Mouse (Mus musculus) CH12.LX (cell line): Measurements from ENCODE around the gene Hacd1. TPM values are rescaled to one million over a fixed set of nuclear protein-coding genes. Genes with fewer than 3 reads are reported as not detected.

Source experiments
- DNase-seq: peaks from one replicate; pipeline ENCODE4 v3.0.0-alpha.2; 2013; ENCODE audit errors: extremely low read depth
- H3K27ac ChIP-seq: 2 replicates; pipeline ENCODE4 v1.5.1; 2012; ENCODE audit warnings: low read depth, mild to moderate bottlenecking, control low read depth, moderate library complexity; ENCODE audit not compliant: insufficient read depth
- H3K27me3 ChIP-seq: replicated peaks from 2 replicates; pipeline ENCODE3; 2012; ENCODE audit warnings: inconsistent platforms
- H3K36me3 ChIP-seq, 2 experiments: replicated peaks in 1 of 2; 2 replicates each; pipeline versions ENCODE3 to v1.6.1; 2012; ENCODE audit warnings: inconsistent platforms in 1 of 2, low read length in 1 of 2, mild to moderate bottlenecking in 1 of 2, mixed read lengths in 1 of 2, moderate library complexity in 1 of 2; ENCODE audit not compliant: control insufficient read depth in 1 of 2, insufficient read depth in 1 of 2
- H3K4me1 ChIP-seq, 2 experiments: 2 replicates each; pipeline ENCODE4 v1.6.1; 2012; ENCODE audit warnings: inconsistent platforms in 1 of 2, moderate library complexity in 1 of 2; ENCODE audit not compliant: insufficient read depth in 2 of 2, control insufficient read depth in 1 of 2
- H3K4me2 ChIP-seq: 2 replicates; pipeline ENCODE4 v1.6.1; 2012; ENCODE audit warnings: low read depth, mild to moderate bottlenecking, control low read depth; ENCODE audit not compliant: poor library complexity, insufficient read depth, severe bottlenecking
- H3K4me3 ChIP-seq, 3 experiments: fragments of 150-350 bp in 1 of 3; sonication (generic) in 1 of 3; replicated peaks in 1 of 3; 2 replicates each; pipeline versions ENCODE3 to v1.5.1; 2011 to 2012; ENCODE audit warnings: low read depth in 2 of 3, low read length in 2 of 3, mild to moderate bottlenecking in 2 of 3, moderate library complexity in 2 of 3, control low read depth in 1 of 3, improper control_type of control experiment in 1 of 3, inconsistent platforms in 1 of 3, mixed read lengths in 1 of 3; ENCODE audit not compliant: poor library complexity in 1 of 3
- H3K79me2 ChIP-seq: replicated peaks from 2 replicates; pipeline ENCODE4 v1.6.1; 2012; ENCODE audit warnings: mild to moderate bottlenecking, moderate library complexity; ENCODE audit not compliant: control insufficient read depth, poor library complexity, insufficient read depth, severe bottlenecking; ENCODE audit errors: extremely low read depth
- H3K9ac ChIP-seq: 2 replicates; pipeline ENCODE4 v1.6.1; 2012; ENCODE audit warnings: low read depth, mild to moderate bottlenecking, control low read depth, moderate library complexity; ENCODE audit not compliant: insufficient read depth
- H3K9me3 ChIP-seq: replicated peaks from 2 replicates; pipeline ENCODE3; 2012; ENCODE audit warnings: low read length, inconsistent platforms, mixed read lengths
- CHD2 ChIP-seq: IDR thresholded peaks from 2 replicates; pipeline ENCODE4 v1.6.1; 2011; ENCODE audit warnings: low read length, improper control_type of control experiment
- ELF1 ChIP-seq: IDR thresholded peaks from 2 replicates; pipeline ENCODE4 v1.6.1; 2014; ENCODE audit warnings: low read depth, mild to moderate bottlenecking, inconsistent platforms, low read length, improper control_type of control experiment
- IRF4 ChIP-seq: IDR thresholded peaks from 2 replicates; pipeline ENCODE4 v1.6.1; 2014; ENCODE audit warnings: low read depth, mild to moderate bottlenecking, inconsistent platforms, low read length, improper control_type of control experiment
- JUN ChIP-seq: IDR thresholded peaks from 2 replicates; pipeline ENCODE4 v1.6.1; 2011; ENCODE audit warnings: low read depth, mild to moderate bottlenecking, low read length, improper control_type of control experiment, moderate library complexity; ENCODE audit not compliant: insufficient read depth
- JUND ChIP-seq: conservative IDR thresholded peaks from 2 replicates; pipeline ENCODE4 v1.6.1; 2011; ENCODE audit warnings: low read depth, low read length, improper control_type of control experiment
- KAT2A ChIP-seq: IDR thresholded peaks from 2 replicates; pipeline ENCODE4 v1.6.1; 2012; ENCODE audit warnings: low read length, improper control_type of control experiment, inconsistent platforms; ENCODE audit not compliant: insufficient replicate concordance
- MAFK ChIP-seq: IDR thresholded peaks from 2 replicates; pipeline ENCODE4 v1.6.1; 2011; ENCODE audit warnings: low read length, improper control_type of control experiment; ENCODE audit not compliant: insufficient replicate concordance
- MEF2A ChIP-seq: IDR thresholded peaks from 2 replicates; pipeline ENCODE4 v1.6.1; 2014; ENCODE audit warnings: low read depth, mild to moderate bottlenecking, inconsistent platforms, low read length, improper control_type of control experiment, borderline replicate concordance
- MXI1 ChIP-seq: IDR thresholded peaks from 2 replicates; pipeline ENCODE4 v1.6.1; 2011; ENCODE audit warnings: mild to moderate bottlenecking, low read depth, low read length, improper control_type of control experiment
- NRF1 ChIP-seq: IDR thresholded peaks from 2 replicates; pipeline ENCODE4 v1.6.1; 2014; ENCODE audit warnings: low read depth, mild to moderate bottlenecking, inconsistent platforms, low read length, improper control_type of control experiment, moderate library complexity
- RAD21 ChIP-seq: IDR thresholded peaks from 2 replicates; pipeline ENCODE4 v1.6.1; 2011; ENCODE audit warnings: low read depth, mild to moderate bottlenecking, low read length, improper control_type of control experiment, moderate library complexity
- SIN3A ChIP-seq: IDR thresholded peaks from 2 replicates; pipeline ENCODE4 v1.6.1; 2012; ENCODE audit warnings: low read length, improper control_type of control experiment, inconsistent platforms
- SMC3 ChIP-seq: IDR thresholded peaks from 2 replicates; pipeline ENCODE4 v1.6.1; 2011; ENCODE audit warnings: low read depth, low read length, improper control_type of control experiment
- USF1 ChIP-seq: IDR thresholded peaks from 2 replicates; pipeline ENCODE4 v1.6.1; 2014; ENCODE audit warnings: low read depth, mild to moderate bottlenecking, inconsistent platforms, low read length, improper control_type of control experiment
- USF2 ChIP-seq: conservative IDR thresholded peaks from 2 replicates; pipeline ENCODE4 v1.6.1; 2011; ENCODE audit warnings: low read depth, low read length, improper control_type of control experiment
- ZC3H11A ChIP-seq: IDR thresholded peaks from 2 replicates; pipeline ENCODE4 v1.6.1; 2012; ENCODE audit warnings: low read depth, mild to moderate bottlenecking, inconsistent platforms, low read length, improper control_type of control experiment
- ZMIZ1 ChIP-seq: IDR thresholded peaks from 2 replicates; pipeline ENCODE4 v1.6.1; 2012; ENCODE audit warnings: low read depth, mild to moderate bottlenecking, inconsistent platforms, low read length, improper control_type of control experiment
- ZNF384 ChIP-seq: IDR thresholded peaks from 2 replicates; pipeline ENCODE4 v1.6.1; 2012; ENCODE audit warnings: low read depth, low read length, improper control_type of control experiment, inconsistent platforms
- dilution Hi-C: fragments of 300-500 bp; cut with MboI; formaldehyde crosslinking; loops from 2 replicates; pipeline ENCODE4 v1.14.3; 2020; ENCODE audit warnings: low sequenced_read_pairs; ENCODE audit not compliant: extremely low pct_unique_long_range_greater_than_20kb, extremely low pct_ligation_motif_present
- in situ Hi-C: fragments of 300-500 bp; cut with MboI; formaldehyde crosslinking; loops from 3 replicates; pipeline ENCODE4 v1.14.3; 2019; ENCODE audit warnings: low sequenced_read_pairs, low pct_ligation_motif_present, low pct_unique_long_range_greater_than_20kb, mixed read lengths
- polyA plus RNA-seq: library from polyadenylated mRNA; unstranded; fragments of >175 nt; gene quantifications from 2 replicates; pipeline ENCODE4 v1.2.1, GENCODE M21; 2012; ENCODE audit warnings: low read depth; ENCODE audit not compliant: insufficient read length
- total RNA-seq, 2 experiments: library from RNA; depleted of rRNA; stranded (reverse); fragments of 300-350 nt in 1 of 2; fragments of >200 nt in 1 of 2; gene quantifications; 2 replicates each; pipeline ENCODE4 v1.2.3; 2012 to 2014

The Hacd1 gene
- total and polyA plus RNA-seq, 3 experiments, result 18.3 to 55.4 (median 28.5) TPM

DNA sequence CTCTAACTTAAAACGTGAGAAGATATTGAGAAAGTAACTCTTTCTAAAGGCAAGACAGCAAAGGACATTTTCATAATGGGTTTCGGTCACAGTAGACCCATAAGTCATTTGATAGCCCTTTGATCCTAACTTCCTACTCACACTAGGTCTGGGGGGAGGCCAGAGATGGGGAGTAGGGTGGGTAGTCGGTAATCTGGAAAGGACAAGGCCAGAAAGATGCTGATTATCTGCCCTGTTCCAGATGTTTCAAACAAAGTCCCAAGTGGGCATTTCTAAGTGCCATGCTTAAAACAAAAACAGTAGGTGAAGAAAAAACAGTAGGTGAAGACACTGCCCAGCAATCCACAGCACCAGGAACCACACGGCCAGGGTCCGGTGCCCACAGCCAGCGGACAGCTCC is 1.2 kb downstream of the Hacd1 start:
- TF ChIP-seq IRF4 (no peak), JUN (no peak), CHD2 (no peak), MAFK (no peak), SIN3A (no peak), NRF1 (no peak), JUND (no peak), KAT2A (no peak), SMC3 (no peak), USF2 (no peak)
- H3K4me1 ChIP-seq, result peaks cover 0 to 4% of the 10 kb centered on the region in 2 experiments; a peak in 2 of 4 replicates
- no peak overlapping the region for H3K27ac ChIP-seq
- dilution Hi-C loops (no loop called here), in situ Hi-C loops (loop anchor here (10.0 kb wide), 1 partner anchor 80 kb away; no protein-coding TSS in a partner anchor)
- H3K9me3 ChIP-seq, result no peaks in the 10 kb centered on the region
- H3K4me3 ChIP-seq, result peak overlapping the region; percentile 54 to 89 (median 85)
- peak; percentile 9 for DNase-seq
- H3K9ac ChIP-seq, result peak overlapping the region; percentile 24; the same call in 1 of the 2 replicates
- H3K4me2 ChIP-seq, result peak overlapping the region; percentile 76; the same call in 1 of the 2 replicates
- no peaks in the 10 kb centered on the region for H3K36me3 ChIP-seq
- H3K79me2 ChIP-seq, result no peaks in the 10 kb centered on the region; the same call in 1 of the 2 replicates
- peaks cover 6% of the 10 kb centered on the region for H3K27me3 ChIP-seq

DNA sequence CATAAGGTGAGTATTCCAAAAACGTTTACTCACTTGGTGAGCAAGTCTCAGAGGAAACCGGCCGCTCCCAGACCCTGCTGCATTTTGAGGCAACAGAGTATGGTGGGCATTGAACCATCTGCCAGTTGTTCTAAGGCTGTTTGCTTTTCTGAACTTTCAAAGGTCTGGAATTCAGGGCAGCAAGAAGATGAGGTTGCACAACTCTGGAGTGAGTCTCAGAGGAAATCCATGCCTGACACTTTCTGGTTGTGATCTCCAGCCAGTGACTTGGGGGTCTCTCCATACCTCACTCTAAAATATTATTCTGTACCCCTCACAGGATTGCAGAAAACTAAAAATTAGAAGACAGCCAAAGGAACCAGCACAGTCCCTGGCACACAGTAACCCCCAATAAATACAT is 1.8 kb downstream of the Hacd1 start:
- Histone ChIP-seq H3K4me1 (peaks cover 0 to 4% of the 10 kb centered on the region in 2 experiments; a peak in 2 of 4 replicates), H3K9ac (no peak overlapping the region; the same call in 1 of the 2 replicates), H3K79me2 (no peaks in the 10 kb centered on the region; the same call in 1 of the 2 replicates), H3K4me2 (no peak overlapping the region), H3K27me3 (peaks cover 6% of the 10 kb centered on the region), H3K36me3 (no peaks in the 10 kb centered on the region), H3K4me3 (no peak overlapping the region), H3K27ac (no peak overlapping the region), H3K9me3 (no peaks in the 10 kb centered on the region)
- dilution Hi-C loops (no loop called here), in situ Hi-C loops (loop anchor here (10.0 kb wide), 1 partner anchor 81 kb away; no protein-coding TSS in a partner anchor)
- no peak for TF ChIP-seq RAD21
- TF ChIP-seq ZMIZ1, result no peak
- no peak for TF ChIP-seq ELF1
- TF ChIP-seq KAT2A, result no peak
- no peak for TF ChIP-seq ZC3H11A
- no peak for TF ChIP-seq MEF2A
- TF ChIP-seq USF2, result no peak
- TF ChIP-seq ZNF384, result no peak
- no peak for TF ChIP-seq NRF1
- no peak for TF ChIP-seq MXI1
- TF ChIP-seq USF1, result no peak
- DNase-seq, result no peak
